Mouse (Mus musculus): ENCODE results near the gene H2al2a.

GRCm38 (mm10) chr2:17970187-17970586 lies 26.6 kb downstream of the H2al2a start:
- TF ChIP-seq CTCF (IDR thresholded peaks at IDR 0.05; ENCODE audit: low read depth, low read length) (no peak), POLR2A (IDR thresholded peaks at IDR 0.05; ENCODE audit: insufficient read depth, low read length) (no peak)

Measured in ES-Bruce4 (cell line).